Mouse (Mus musculus) bone marrow macrophage, adult 2 months (primary cell): Measurements from ENCODE around the gene Ripk1.

ENCODE experiments used
- CTCF ChIP-seq: IDR thresholded peaks from 2 replicates; pipeline ENCODE4 v1.5.1; 2012; ENCODE audit warnings: low read depth, mild to moderate bottlenecking, low read length, moderate library complexity
- POLR2A ChIP-seq: IDR thresholded peaks from 2 replicates; pipeline ENCODE4 v1.6.1; 2012; ENCODE audit warnings: mild to moderate bottlenecking, low read depth, low read length, borderline replicate concordance

- no peak for TF ChIP-seq CTCF
- TF ChIP-seq POLR2A = no peak
These were observed 79.8 kb downstream of the Ripk1 start for GRCm38 (mm10) chr13:34081926-34082325.
